Mouse (Mus musculus): ENCODE results near the gene Ttll11. TPM values are rescaled to one million over a fixed set of nuclear protein-coding genes. Genes with fewer than 3 reads are reported as not detected.

Gene Ttll11
- polyA plus RNA-seq, 1 experiment from 2014 or later = 6.1 TPM

GRCm38 (mm10) chr2:35750533-35751141 lies 229.1 kb downstream of the Ttll11 start:
- no peak overlapping the region for H3K4me2 ChIP-seq (ENCODE audit: low read depth, low read length)
- no peak for ATAC-seq (ENCODE audit: low read depth)
- H3K36me3 ChIP-seq (ENCODE audit: control insufficient read depth, insufficient read depth, low read length) = no peaks in the 10 kb centered on the region
- WGBS = 79% methylated on average over 7 of the region's 7 CpGs
- no peak overlapping the region for H3K9ac ChIP-seq (replicated peaks; ENCODE audit: low read depth, low read length)
- H3K4me1 ChIP-seq (ENCODE audit: control insufficient read depth, insufficient read depth, low read length) = peaks cover 12% of the 10 kb centered on the region; the same call in 1 of the 2 replicates
- no peaks in the 10 kb centered on the region for H3K27me3 ChIP-seq (ENCODE audit: control insufficient read depth, insufficient read depth, low read length)
- H3K27ac ChIP-seq (ENCODE audit: low read depth, low read length) = no peak overlapping the region
- no peak overlapping the region for H3K4me3 ChIP-seq (ENCODE audit: low read depth, low read length)
- H3K9me3 ChIP-seq (ENCODE audit: control insufficient read depth, low read length) = no peaks in the 10 kb centered on the region

GRCm38 (mm10) chr2:35747371-35748035 lies 232.2 kb downstream of the Ttll11 start:
- no peaks in the 10 kb centered on the region for H3K9me3 ChIP-seq (ENCODE audit: control insufficient read depth, low read length)
- no peak overlapping the region for H3K4me2 ChIP-seq (ENCODE audit: low read depth, low read length)
- H3K27me3 ChIP-seq (ENCODE audit: control insufficient read depth, insufficient read depth, low read length) = no peaks in the 10 kb centered on the region
- no peaks in the 10 kb centered on the region for H3K36me3 ChIP-seq (ENCODE audit: control insufficient read depth, insufficient read depth, low read length)
- ATAC-seq (ENCODE audit: low read depth) = no peak; the same call in 1 of the 2 replicates
- H3K27ac ChIP-seq (ENCODE audit: low read depth, low read length) = no peak overlapping the region; the same call in 1 of the 2 replicates
- no peak overlapping the region for H3K9ac ChIP-seq (replicated peaks; ENCODE audit: low read depth, low read length)
- WGBS = 63% methylated on average over 12 of the region's 12 CpGs
- H3K4me3 ChIP-seq (ENCODE audit: low read depth, low read length) = no peak overlapping the region
- H3K4me1 ChIP-seq (ENCODE audit: control insufficient read depth, insufficient read depth, low read length) = peaks cover 12% of the 10 kb centered on the region; the same call in 1 of the 2 replicates

- no peak for ATAC-seq (ENCODE audit: low read depth)
- H3K36me3 ChIP-seq (ENCODE audit: control insufficient read depth, insufficient read depth, low read length) = no peaks in the 10 kb centered on the region
- H3K4me2 ChIP-seq (ENCODE audit: low read depth, low read length) = no peak overlapping the region
- no peaks in the 10 kb centered on the region for H3K9me3 ChIP-seq (ENCODE audit: control insufficient read depth, low read length)
- no peaks in the 10 kb centered on the region for H3K27me3 ChIP-seq (ENCODE audit: control insufficient read depth, insufficient read depth, low read length)
- no peak overlapping the region for H3K4me3 ChIP-seq (ENCODE audit: low read depth, low read length)
- H3K4me1 ChIP-seq (ENCODE audit: control insufficient read depth, insufficient read depth, low read length) = peaks cover 17% of the 10 kb centered on the region; the same call in 1 of the 2 replicates
- H3K9ac ChIP-seq (replicated peaks; ENCODE audit: low read depth, low read length) = no peak overlapping the region
- no peak overlapping the region for H3K27ac ChIP-seq (ENCODE audit: low read depth, low read length)
- 26% methylated on average over 4 of the region's 7 CpGs for WGBS
Observed at GRCm38 (mm10) chr2:35746638-35747037, 233.1 kb downstream of the Ttll11 start.

GRCm38 (mm10) chr2:35745876-35746275 lies 233.8 kb downstream of the Ttll11 start:
- Histone ChIP-seq H3K36me3 (ENCODE audit: control insufficient read depth, insufficient read depth, low read length) (no peaks in the 10 kb centered on the region), H3K9ac (replicated peaks; ENCODE audit: low read depth, low read length) (no peak overlapping the region), H3K27ac (ENCODE audit: low read depth, low read length) (no peak overlapping the region), H3K9me3 (ENCODE audit: control insufficient read depth, low read length) (no peaks in the 10 kb centered on the region), H3K4me3 (ENCODE audit: low read depth, low read length) (no peak overlapping the region), H3K4me1 (ENCODE audit: control insufficient read depth, insufficient read depth, low read length) (peaks cover 17% of the 10 kb centered on the region; the same call in 1 of the 2 replicates), H3K27me3 (ENCODE audit: control insufficient read depth, insufficient read depth, low read length) (no peaks in the 10 kb centered on the region), H3K4me2 (ENCODE audit: low read depth, low read length) (no peak overlapping the region)
- WGBS = 86% methylated on average over 10 of the region's 10 CpGs
- ATAC-seq (ENCODE audit: low read depth) = no peak

GRCm38 (mm10) chr2:35739669-35740254 lies 240.0 kb downstream of the Ttll11 start:
- 51% methylated on average over 13 of the region's 13 CpGs for WGBS
- no peaks in the 10 kb centered on the region for H3K27me3 ChIP-seq (ENCODE audit: control insufficient read depth, insufficient read depth, low read length)
- H3K9me3 ChIP-seq (ENCODE audit: control insufficient read depth, low read length) = no peaks in the 10 kb centered on the region
- no peak for ATAC-seq (ENCODE audit: low read depth)
- H3K4me2 ChIP-seq (ENCODE audit: low read depth, low read length) = no peak overlapping the region
- 0 out of 2 replicates have a peak, but pooled peaks cover 4% of the 10 kb centered on the region for H3K4me1 ChIP-seq (ENCODE audit: control insufficient read depth, insufficient read depth, low read length)
- H3K4me3 ChIP-seq (ENCODE audit: low read depth, low read length) = no peak overlapping the region
- H3K9ac ChIP-seq (replicated peaks; ENCODE audit: low read depth, low read length) = no peak overlapping the region
- no peaks in the 10 kb centered on the region for H3K36me3 ChIP-seq (ENCODE audit: control insufficient read depth, insufficient read depth, low read length)
- no peak overlapping the region for H3K27ac ChIP-seq (ENCODE audit: low read depth, low read length)

GRCm38 (mm10) chr2:35737467-35738027 lies 242.2 kb downstream of the Ttll11 start:
- no peak overlapping the region for H3K4me2 ChIP-seq (ENCODE audit: low read depth, low read length)
- H3K9ac ChIP-seq (replicated peaks; ENCODE audit: low read depth, low read length) = no peak overlapping the region
- 0 out of 2 replicates have a peak, but pooled peaks cover 4% of the 10 kb centered on the region for H3K4me1 ChIP-seq (ENCODE audit: control insufficient read depth, insufficient read depth, low read length)
- H3K27ac ChIP-seq (ENCODE audit: low read depth, low read length) = no peak overlapping the region
- no peaks in the 10 kb centered on the region for H3K36me3 ChIP-seq (ENCODE audit: control insufficient read depth, insufficient read depth, low read length)
- 62% methylated on average over 7 of the region's 7 CpGs for WGBS
- no peaks in the 10 kb centered on the region for H3K9me3 ChIP-seq (ENCODE audit: control insufficient read depth, low read length)
- no peak overlapping the region for H3K4me3 ChIP-seq (ENCODE audit: low read depth, low read length)
- no peak for ATAC-seq (ENCODE audit: low read depth)
- no peaks in the 10 kb centered on the region for H3K27me3 ChIP-seq (ENCODE audit: control insufficient read depth, insufficient read depth, low read length)

GRCm38 (mm10) chr2:35736061-35736460 lies 243.7 kb downstream of the Ttll11 start:
- Histone ChIP-seq H3K4me2 (ENCODE audit: low read depth, low read length) (no peak overlapping the region), H3K4me1 (ENCODE audit: control insufficient read depth, insufficient read depth, low read length) (peaks cover 6% of the 10 kb centered on the region; the same call in 1 of the 2 replicates), H3K27me3 (ENCODE audit: control insufficient read depth, insufficient read depth, low read length) (no peaks in the 10 kb centered on the region), H3K9ac (replicated peaks; ENCODE audit: low read depth, low read length) (no peak overlapping the region), H3K27ac (ENCODE audit: low read depth, low read length) (no peak overlapping the region), H3K9me3 (ENCODE audit: control insufficient read depth, low read length) (no peaks in the 10 kb centered on the region), H3K4me3 (ENCODE audit: low read depth, low read length) (no peak overlapping the region), H3K36me3 (ENCODE audit: control insufficient read depth, insufficient read depth, low read length) (0 out of 2 replicates have a peak, but pooled peaks cover under 1% of the 10 kb centered on the region)
- no peak for ATAC-seq (ENCODE audit: low read depth)
- 71% methylated on average over 2 of the region's 2 CpGs for WGBS

- no peak overlapping the region for H3K9ac ChIP-seq (replicated peaks; ENCODE audit: low read depth, low read length)
- 96% methylated on average over 2 of the region's 2 CpGs for WGBS
- no peaks in the 10 kb centered on the region for H3K27me3 ChIP-seq (ENCODE audit: control insufficient read depth, insufficient read depth, low read length)
- H3K4me2 ChIP-seq (ENCODE audit: low read depth, low read length) = no peak overlapping the region
- H3K36me3 ChIP-seq (ENCODE audit: control insufficient read depth, insufficient read depth, low read length) = 0 out of 2 replicates have a peak, but pooled peaks cover 3% of the 10 kb centered on the region
- no peak overlapping the region for H3K27ac ChIP-seq (ENCODE audit: low read depth, low read length)
- no peaks in the 10 kb centered on the region for H3K9me3 ChIP-seq (ENCODE audit: control insufficient read depth, low read length)
- H3K4me1 ChIP-seq (ENCODE audit: control insufficient read depth, insufficient read depth, low read length) = peaks cover 6% of the 10 kb centered on the region; the same call in 1 of the 2 replicates
- ATAC-seq (ENCODE audit: low read depth) = no peak
- H3K4me3 ChIP-seq (ENCODE audit: low read depth, low read length) = no peak overlapping the region
Observed at GRCm38 (mm10) chr2:35735001-35735400, 244.7 kb downstream of the Ttll11 start.

Data from neural tube, embryonic 14.5 days (tissue).